Mouse (Mus musculus) ES-Bruce4 (cell line): Measurements from ENCODE around the gene Dpp6.

ENCODE experiments used
- CTCF ChIP-seq: IDR thresholded peaks from one replicate; pipeline ENCODE4 v1.8.1; 2011; ENCODE audit warnings: low read depth, low read length
- EP300 ChIP-seq: IDR thresholded peaks from 2 replicates; pipeline ENCODE4 v1.6.1; 2011; ENCODE audit warnings: low read depth, low read length; ENCODE audit not compliant: insufficient read depth
- POLR2A ChIP-seq: IDR thresholded peaks from one replicate; pipeline ENCODE4 v1.8.1; 2011; ENCODE audit warnings: low read length; ENCODE audit not compliant: insufficient read depth

DNA sequence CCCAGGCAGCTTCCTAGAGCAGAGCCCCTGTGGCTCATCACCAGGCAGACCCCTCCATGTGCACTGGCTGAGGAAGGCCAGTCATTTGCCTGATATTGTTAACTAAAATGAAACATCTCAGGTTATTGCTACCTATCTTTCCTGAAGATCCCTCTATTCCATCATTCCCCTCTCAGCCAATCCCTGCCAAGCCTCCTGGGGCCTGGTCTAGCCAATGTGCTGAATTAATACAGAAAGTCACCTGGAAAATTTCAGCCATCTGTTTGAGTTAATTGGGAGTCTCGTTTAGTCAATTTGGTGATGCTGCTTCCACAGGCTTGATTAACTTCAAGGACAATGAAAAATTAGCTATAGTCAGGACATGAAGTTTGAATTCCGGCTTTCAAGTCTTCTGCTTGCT lies 818.9 kb downstream of the Dpp6 start:
- TF ChIP-seq CTCF (no peak), EP300 (no peak), POLR2A (no peak)
